Mouse (Mus musculus): ENCODE data around the gene Scd4.
A peak's percentile ranks its signal among the peaks of the same experiment; 100 is the strongest.

DNA sequence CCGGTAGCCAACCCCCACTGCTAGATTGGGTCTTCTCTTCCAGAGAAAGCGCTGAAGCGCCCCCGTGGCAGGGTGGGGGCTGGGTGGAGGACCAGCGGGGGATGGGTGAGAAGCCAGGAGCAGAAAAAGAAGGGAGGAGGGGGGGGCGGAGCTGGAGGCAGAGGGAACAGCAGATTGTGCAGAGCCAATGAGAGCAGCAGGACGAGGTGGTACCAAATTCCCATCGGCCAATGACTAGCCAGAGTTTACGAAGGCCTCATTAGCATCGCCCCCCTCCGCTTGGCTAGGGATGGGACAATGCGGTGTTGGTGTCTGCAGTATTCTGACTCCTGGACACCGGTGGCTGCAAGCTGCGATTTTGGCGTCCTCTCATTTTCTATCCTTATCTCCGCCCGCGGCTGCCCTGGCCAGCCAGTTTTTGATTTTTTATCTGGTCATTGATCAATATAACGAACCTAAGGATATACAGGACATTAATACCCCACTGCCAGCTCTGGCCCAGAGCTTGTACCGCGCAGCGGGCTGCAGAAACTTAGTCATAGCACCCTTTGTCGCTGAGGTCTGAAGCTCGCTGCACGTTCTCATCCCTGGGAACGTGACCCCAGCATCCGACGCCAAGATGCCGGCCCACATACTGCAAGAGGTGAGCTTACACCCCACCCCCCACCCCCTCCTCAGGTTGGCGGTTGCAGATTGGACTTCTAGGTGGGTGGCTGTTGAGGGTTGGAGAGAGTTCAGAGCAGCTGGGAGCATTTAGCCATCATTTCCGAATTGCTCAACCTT, 38.9 kb upstream of the Scd4 start:
- TF ChIP-seq CTCF (IDR thresholded peaks at IDR 0.05; ENCODE audit: low read depth) (peak; percentile 28; the same call in 1 of the 2 replicates), EP300 (optimal IDR thresholded peaks at IDR 0.05) (no peak)
